Mouse (Mus musculus): ENCODE data around the gene Trim30d. TPM values are rescaled to one million over a fixed set of nuclear protein-coding genes. Genes with fewer than 3 reads are reported as not detected.
"Not testable (repeated sequence)": the region's sequence is repeated elsewhere in the genome, so short reads cannot be mapped to it uniquely, and the experiment has no call there.

Trim30d gene
- 0.70 TPM in 2 replicates for polyA plus RNA-seq (2014; fragmentation: Nextera tagmentation; extraction: Ambion mirVana)

- not testable (repeated sequence) for H3K4me3 ChIP-seq (ENCODE audit: low read depth, low read length); H3K4me1 ChIP-seq (replicated peaks; ENCODE audit: control insufficient read depth, insufficient read depth, low read length); DNase-seq (ENCODE audit: low spot score); H3K27ac ChIP-seq (ENCODE audit: low read depth, low read length); ATAC-seq (replicated peaks; ENCODE audit: low FRiP score); H3K9me3 ChIP-seq (ENCODE audit: control insufficient read depth, low read length); H3K4me2 ChIP-seq; H3K9ac ChIP-seq (ENCODE audit: low read depth, low read length); H3K27me3 ChIP-seq (replicated peaks; ENCODE audit: control insufficient read depth, insufficient read depth, low read length); H3K36me3 ChIP-seq (ENCODE audit: control insufficient read depth, insufficient read depth, low read length)
Measured at GRCm38 (mm10) chr7:104507421-104508065, at the start of gene Trim30d. Trim30d (minus strand) TSS chr7:104507849.

GRCm38 (mm10) chr7:104552700-104553099, 45.1 kb upstream of the Trim30d start:
- Histone ChIP-seq H3K9me3 (ENCODE audit: control insufficient read depth, low read length) (no peaks in the 10 kb centered on the region), H3K4me2 (no peak overlapping the region), H3K27ac (ENCODE audit: low read depth, low read length) (no peak overlapping the region), H3K4me3 (ENCODE audit: low read depth, low read length) (no peak overlapping the region), H3K36me3 (ENCODE audit: control insufficient read depth, insufficient read depth, low read length) (no peaks in the 10 kb centered on the region), H3K4me1 (replicated peaks; ENCODE audit: control insufficient read depth, insufficient read depth, low read length) (no peaks in the 10 kb centered on the region), H3K27me3 (replicated peaks; ENCODE audit: control insufficient read depth, insufficient read depth, low read length) (no peaks in the 10 kb centered on the region), H3K9ac (ENCODE audit: low read depth, low read length) (no peak overlapping the region)
- DNase-seq (ENCODE audit: low spot score) (no peak), ATAC-seq (replicated peaks; ENCODE audit: low FRiP score) (no peak)
- WGBS = 56% methylated on average over 1 of the region's 1 CpGs

DNA sequence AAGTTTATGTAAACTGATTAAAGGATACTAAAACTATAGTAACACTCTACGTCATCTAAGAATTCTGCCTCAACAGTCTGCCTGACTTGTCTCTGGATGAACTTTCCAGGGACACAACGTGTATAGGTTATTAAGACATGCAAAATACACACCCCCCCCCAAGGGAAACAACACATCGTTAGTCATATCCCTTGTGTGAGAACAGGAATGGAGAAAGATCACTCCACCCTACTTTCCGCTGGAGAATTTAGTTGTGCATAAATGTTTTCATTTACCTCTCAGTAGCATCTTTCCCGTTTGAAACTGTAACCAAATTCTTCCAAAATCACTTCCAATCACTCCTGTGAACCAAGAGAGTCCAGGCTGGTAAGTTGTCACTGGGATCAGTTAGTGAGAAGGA, 42.2 kb upstream of the Trim30d start, which contains the start of gene Olfr651:
Gene Olfr651 (plus strand): TSS at position 301 of the 400 bp plus-strand sequence.
- Histone ChIP-seq H3K9me3 (ENCODE audit: control insufficient read depth, low read length) (no peaks in the 10 kb centered on the region), H3K36me3 (ENCODE audit: control insufficient read depth, insufficient read depth, low read length) (no peaks in the 10 kb centered on the region), H3K4me1 (replicated peaks; ENCODE audit: control insufficient read depth, insufficient read depth, low read length) (no peaks in the 10 kb centered on the region), H3K27ac (ENCODE audit: low read depth, low read length) (no peak within 1 kb of the TSS), H3K4me2 (no peak within 1 kb of the TSS), H3K9ac (ENCODE audit: low read depth, low read length) (no peak within 1 kb of the TSS), H3K4me3 (ENCODE audit: low read depth, low read length) (no peak within 1 kb of the TSS), H3K27me3 (replicated peaks; ENCODE audit: control insufficient read depth, insufficient read depth, low read length) (no peaks in the 10 kb centered on the region)
- ATAC-seq (replicated peaks; ENCODE audit: low FRiP score) (no peak), DNase-seq (ENCODE audit: low spot score) (no peak)
- WGBS = 73% methylated on average over 5 of the region's 5 CpGs

- no peak overlapping the region for H3K27ac ChIP-seq (ENCODE audit: low read depth, low read length)
- DNase-seq (ENCODE audit: low spot score) (peak; percentile 51), ATAC-seq (replicated peaks; ENCODE audit: low FRiP score) (peak; percentile 88)
- peak overlapping the region; percentile 49 for H3K4me3 ChIP-seq (ENCODE audit: low read depth, low read length)
- H3K9ac ChIP-seq (ENCODE audit: low read depth, low read length) = no peak overlapping the region; the same call in 1 of the 2 replicates
- WGBS = 3% methylated on average over 57 of the region's 59 CpGs
- no peaks in the 10 kb centered on the region for H3K4me1 ChIP-seq (replicated peaks; ENCODE audit: control insufficient read depth, insufficient read depth, low read length)
- H3K36me3 ChIP-seq (ENCODE audit: control insufficient read depth, insufficient read depth, low read length) = no peaks in the 10 kb centered on the region
- peak overlapping the region; percentile 60 for H3K4me2 ChIP-seq
- H3K9me3 ChIP-seq (ENCODE audit: control insufficient read depth, low read length) = no peaks in the 10 kb centered on the region
- H3K27me3 ChIP-seq (replicated peaks; ENCODE audit: control insufficient read depth, insufficient read depth, low read length) = no peaks in the 10 kb centered on the region
Measured at GRCm38 (mm10) chr7:104501589-104502371, 5.9 kb downstream of the Trim30d start.

DNA sequence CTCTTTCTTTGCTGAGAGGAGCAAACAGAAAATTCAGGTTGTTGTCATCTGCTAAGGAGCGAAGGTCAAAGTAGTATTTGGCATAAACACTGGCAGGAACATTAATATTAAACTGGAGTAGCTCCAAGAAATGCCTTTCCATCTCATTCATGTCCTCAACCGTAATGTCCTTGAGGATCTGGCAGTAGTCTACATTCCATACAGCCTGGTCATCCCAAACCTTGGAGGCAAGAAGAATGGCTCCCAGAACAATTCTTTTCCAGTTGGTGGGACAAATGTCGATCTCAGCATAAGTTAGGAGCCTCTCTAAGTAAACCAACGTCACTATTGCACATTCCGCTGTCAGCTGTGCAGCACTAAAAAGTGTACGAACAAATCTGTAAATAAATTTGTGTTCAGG, 6.5 kb downstream of the Trim30d start:
- not testable (repeated sequence) for DNase-seq (ENCODE audit: low spot score); H3K4me3 ChIP-seq (ENCODE audit: low read depth, low read length); ATAC-seq (replicated peaks; ENCODE audit: low FRiP score); H3K27ac ChIP-seq (ENCODE audit: low read depth, low read length); H3K27me3 ChIP-seq (replicated peaks; ENCODE audit: control insufficient read depth, insufficient read depth, low read length); H3K4me2 ChIP-seq; H3K36me3 ChIP-seq (ENCODE audit: control insufficient read depth, insufficient read depth, low read length); H3K4me1 ChIP-seq (replicated peaks; ENCODE audit: control insufficient read depth, insufficient read depth, low read length); H3K9ac ChIP-seq (ENCODE audit: low read depth, low read length); H3K9me3 ChIP-seq (ENCODE audit: control insufficient read depth, low read length)
- WGBS = 70% methylated on average over 6 of the region's 6 CpGs

- 83% methylated on average over 6 of the region's 8 CpGs for WGBS
- H3K4me1 ChIP-seq (replicated peaks; ENCODE audit: control insufficient read depth, insufficient read depth, low read length); DNase-seq (ENCODE audit: low spot score); H3K4me2 ChIP-seq; H3K27ac ChIP-seq (ENCODE audit: low read depth, low read length); H3K9ac ChIP-seq (ENCODE audit: low read depth, low read length); ATAC-seq (replicated peaks; ENCODE audit: low FRiP score); H3K4me3 ChIP-seq (ENCODE audit: low read depth, low read length); H3K27me3 ChIP-seq (replicated peaks; ENCODE audit: control insufficient read depth, insufficient read depth, low read length); H3K9me3 ChIP-seq (ENCODE audit: control insufficient read depth, low read length); H3K36me3 ChIP-seq (ENCODE audit: control insufficient read depth, insufficient read depth, low read length): not testable (repeated sequence)
Measured at GRCm38 (mm10) chr7:104499464-104499863, 8.2 kb downstream of the Trim30d start.

GRCm38 (mm10) chr7:104465065-104465744, 42.4 kb downstream of the Trim30d start, which contains the start of gene Trim30a:
Trim30a (minus strand) TSS chr7:104465193.
- no peaks in the 10 kb centered on the region for H3K9me3 ChIP-seq (ENCODE audit: control insufficient read depth, low read length)
- WGBS = 41% methylated on average over 3 of the region's 3 CpGs
- no peak within 1 kb of the TSS for H3K4me3 ChIP-seq (ENCODE audit: low read depth, low read length)
- peak; percentile 78 for ATAC-seq (replicated peaks; ENCODE audit: low FRiP score)
- peak within 1 kb of the TSS; percentile 33; the same call in 1 of the 2 replicates for H3K4me2 ChIP-seq
- H3K36me3 ChIP-seq (ENCODE audit: control insufficient read depth, insufficient read depth, low read length) = no peaks in the 10 kb centered on the region
- no peak for DNase-seq (ENCODE audit: low spot score)
- H3K27me3 ChIP-seq (replicated peaks; ENCODE audit: control insufficient read depth, insufficient read depth, low read length) = no peaks in the 10 kb centered on the region
- H3K27ac ChIP-seq (ENCODE audit: low read depth, low read length) = no peak within 1 kb of the TSS
- H3K4me1 ChIP-seq (replicated peaks; ENCODE audit: control insufficient read depth, insufficient read depth, low read length) = no peaks in the 10 kb centered on the region
- H3K9ac ChIP-seq (ENCODE audit: low read depth, low read length) = no peak within 1 kb of the TSS

DNA sequence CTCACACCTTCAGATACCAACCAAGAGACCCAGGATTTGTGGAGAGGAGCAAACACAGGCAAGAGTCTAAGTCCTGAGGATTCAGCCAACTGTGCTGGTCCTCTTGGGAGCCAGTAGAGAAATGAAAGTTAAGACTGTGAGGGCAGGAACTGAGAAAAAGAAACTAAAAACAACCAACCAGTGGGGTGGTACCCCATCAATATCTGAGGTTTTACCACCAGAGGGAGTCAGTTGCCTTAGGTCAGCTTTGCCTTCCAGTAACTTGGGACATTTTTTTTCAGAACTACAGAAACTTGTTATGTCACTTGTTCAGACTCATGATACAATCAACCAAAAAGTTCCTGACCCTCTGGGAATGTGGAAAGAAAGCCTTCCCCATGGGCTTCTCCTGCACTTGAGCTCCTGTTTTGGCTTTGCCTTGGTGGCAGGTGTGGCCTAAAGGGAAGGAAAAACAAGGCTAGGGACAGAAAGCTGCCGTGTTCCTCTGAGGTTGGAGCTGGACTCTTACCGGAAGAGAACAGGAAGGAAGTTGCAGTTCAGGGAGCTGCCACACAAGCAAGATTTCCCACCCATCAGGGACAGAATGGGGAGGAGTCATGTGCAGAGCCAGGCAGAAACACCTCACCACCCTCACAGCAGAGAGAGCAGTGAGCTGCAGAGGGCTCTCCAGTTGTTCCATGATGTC, 61.5 kb downstream of the Trim30d start:
- H3K36me3 ChIP-seq (ENCODE audit: control insufficient read depth, insufficient read depth, low read length) = no peaks in the 10 kb centered on the region
- H3K9me3 ChIP-seq (ENCODE audit: control insufficient read depth, low read length) = no peaks in the 10 kb centered on the region
- DNase-seq (ENCODE audit: low spot score) (no peak), ATAC-seq (replicated peaks; ENCODE audit: low FRiP score) (peak; percentile 70)
- 28% methylated on average over 2 of the region's 2 CpGs for WGBS
- no peaks in the 10 kb centered on the region for H3K27me3 ChIP-seq (replicated peaks; ENCODE audit: control insufficient read depth, insufficient read depth, low read length)
- H3K4me3 ChIP-seq (ENCODE audit: low read depth, low read length) = no peak overlapping the region
- no peak overlapping the region for H3K27ac ChIP-seq (ENCODE audit: low read depth, low read length)
- H3K4me2 ChIP-seq = peak overlapping the region; percentile 37; the same call in 1 of the 2 replicates
- no peak overlapping the region for H3K9ac ChIP-seq (ENCODE audit: low read depth, low read length)
- H3K4me1 ChIP-seq (replicated peaks; ENCODE audit: control insufficient read depth, insufficient read depth, low read length) = no peaks in the 10 kb centered on the region

All from liver, embryonic 11.5 days (tissue).